Mouse (Mus musculus) mouse embryonic stem cell (cell line): ENCODE measurements around the gene Zdhhc1.

ENCODE experiments used
- in situ Hi-C, 2 experiments: fragments of 300-500 bp; cut with MboI; formaldehyde crosslinking; loops; 1 replicate in 1 of 2; 3 replicates in 1 of 2; pipeline ENCODE4 v1.14.3; 2019 to 2020; ENCODE audit warnings: low sequenced_read_pairs in 2 of 2, low pct_unique_long_range_greater_than_20kb in 1 of 2, mixed read lengths in 1 of 2; ENCODE audit not compliant: unreplicated experiment in 1 of 2

The Zdhhc1 gene

GRCm38 (mm10) chr8:105441433-105441832, 55.3 kb downstream of the Zdhhc1 start:
- in situ Hi-C loops = no loop called here

- in situ Hi-C loops = loop anchor here in 1 of 2 experiments (5.0 kb wide), 1 partner anchor 33 kb away; the partner anchor contains the start of gene Tppp3
These were observed 57.8 kb downstream of the Zdhhc1 start for GRCm38 (mm10) chr8:105438865-105439264.

GRCm38 (mm10) chr8:105437078-105437748, 59.5 kb downstream of the Zdhhc1 start:
- in situ Hi-C loops = loop anchor here in 1 of 2 experiments (5.0 kb wide), 1 partner anchor 35 kb away; the partner anchor contains the start of gene Tppp3

- in situ Hi-C loops = loop anchor here in 1 of 2 experiments (5.0 kb wide), 1 partner anchor 36 kb away; the partner anchor contains the start of gene Tppp3
These were observed 60.5 kb downstream of the Zdhhc1 start for GRCm38 (mm10) chr8:105436218-105436617.

- in situ Hi-C loops = no loop called here
These were observed 62.6 kb downstream of the Zdhhc1 start for GRCm38 (mm10) chr8:105434136-105434535.

- in situ Hi-C loops = no loop called here
These were observed 63.2 kb downstream of the Zdhhc1 start for GRCm38 (mm10) chr8:105433511-105433910.

GRCm38 (mm10) chr8:105433021-105433420, 63.7 kb downstream of the Zdhhc1 start:
- in situ Hi-C loops = no loop called here

- in situ Hi-C loops = no loop called here
These were observed 64.8 kb downstream of the Zdhhc1 start for GRCm38 (mm10) chr8:105431743-105432515.

GRCm38 (mm10) chr8:105426878-105427277, 69.8 kb downstream of the Zdhhc1 start:
- in situ Hi-C loops = no loop called here
